Comparison of ENCODE assay signal across 7 mouse cellular contexts in the genomic region with DNA sequence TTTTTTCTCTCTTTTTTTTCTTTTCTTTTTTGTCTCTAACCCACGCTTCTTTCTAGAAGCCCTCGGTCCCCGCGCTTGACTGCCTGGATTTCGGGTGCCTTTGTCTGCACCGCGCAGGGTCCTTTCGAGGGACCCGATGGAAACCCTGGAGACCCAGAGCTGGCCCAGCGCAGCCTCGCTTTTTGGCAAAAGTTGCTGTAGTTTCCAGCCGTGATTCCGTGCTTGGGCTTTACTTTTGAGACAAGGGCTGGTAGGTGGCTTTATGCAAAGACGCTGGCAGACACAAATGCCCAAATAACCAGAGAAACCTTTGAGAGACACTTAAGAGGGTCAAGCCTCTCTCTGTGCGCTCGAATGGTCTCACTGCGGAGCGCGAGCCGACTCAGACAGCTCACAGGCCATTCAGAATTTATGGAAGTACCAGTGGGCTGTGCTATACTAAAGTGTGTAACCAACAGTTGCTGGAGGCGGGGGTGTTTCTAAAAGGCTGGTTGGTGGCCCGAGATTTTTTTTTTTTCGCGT. TPM values are rescaled to one million over a fixed set of nuclear protein-coding genes. Genes with fewer than 3 reads are reported as not detected.
DNase-seq lines count a peak whose midpoint lies in the region; ATAC-seq and TF ChIP-seq lines count a peak whose summit lies in the region.

No protein-coding gene starts in this region.

- H3K9ac ChIP-seq in forebrain, embryonic 14.5 days (ENCODE audit: low read length), result peak overlapping the region; percentile 44; the same call in 1 of the 2 replicates
- H3K9ac ChIP-seq in liver, embryonic 13.5 days, result no peak overlapping the region
- peak overlapping the region; percentile 31; the same call in 1 of the 2 replicates for H3K9ac ChIP-seq in stomach, embryonic 16.5 days (ENCODE audit: low read length)

- WGBS in forebrain, embryonic 14.5 days, result 10% methylated on average over 24 of the region's 24 CpGs
- WGBS in liver, embryonic 13.5 days (ENCODE audit: insufficient replicate concordance), result 12% methylated on average over 24 of the region's 24 CpGs
- 13% methylated on average over 24 of the region's 24 CpGs for WGBS in stomach, embryonic 16.5 days

- peak overlapping the region; percentile 18; the same call in 1 of the 2 replicates for H3K4me3 ChIP-seq in testis, adult 2 months (ENCODE audit: control insufficient read depth, low read depth, low read length)
- H3K4me3 ChIP-seq in forebrain, embryonic 14.5 days (ENCODE audit: low read depth, low read length), result peak overlapping the region; percentile 40
- H3K4me3 ChIP-seq in liver, embryonic 13.5 days (replicated peaks), result peak overlapping the region; percentile 49
- peak overlapping the region; percentile 56 for H3K4me3 ChIP-seq in stomach, embryonic 16.5 days (replicated peaks; ENCODE audit: low read length)

- no peaks in the 10 kb centered on the region for H3K36me3 ChIP-seq in testis, adult 2 months (ENCODE audit: control insufficient read depth, insufficient read depth, low read length)
- no peaks in the 10 kb centered on the region for H3K36me3 ChIP-seq in forebrain, embryonic 14.5 days (ENCODE audit: control insufficient read depth, insufficient read depth, low read length)
- H3K36me3 ChIP-seq in liver, embryonic 13.5 days, result no peaks in the 10 kb centered on the region
- no peaks in the 10 kb centered on the region for H3K36me3 ChIP-seq in stomach, embryonic 16.5 days (ENCODE audit: control insufficient read depth, insufficient read depth, low read length)

- peaks cover 22% of the 10 kb centered on the region for H3K4me1 ChIP-seq in testis, adult 2 months (ENCODE audit: control insufficient read depth, insufficient read depth, low read length)
- peaks cover 8% of the 10 kb centered on the region; the same call in 1 of the 2 replicates for H3K4me1 ChIP-seq in forebrain, embryonic 14.5 days (ENCODE audit: control insufficient read depth, insufficient read depth, low read length)
- peaks cover 21% of the 10 kb centered on the region for H3K4me1 ChIP-seq in liver, embryonic 13.5 days (replicated peaks)
- H3K4me1 ChIP-seq in stomach, embryonic 16.5 days (ENCODE audit: control insufficient read depth, insufficient read depth, low read length), result peaks cover 18% of the 10 kb centered on the region

- no peak for TF ChIP-seq POLR2A in testis, adult 2 months (IDR thresholded peaks at IDR 0.05; ENCODE audit: control insufficient read depth, low read depth, low read length)

- TF ChIP-seq CTCF in testis, adult 2 months (IDR thresholded peaks at IDR 0.05; ENCODE audit: control insufficient read depth, insufficient read depth, insufficient replicate concordance, low read depth, low read length), result no peak

- no peaks in the 10 kb centered on the region for H3K9me3 ChIP-seq in forebrain, embryonic 14.5 days (replicated peaks; ENCODE audit: control insufficient read depth, low read length)
- H3K9me3 ChIP-seq in liver, embryonic 13.5 days (replicated peaks), result no peaks in the 10 kb centered on the region
- no peaks in the 10 kb centered on the region for H3K9me3 ChIP-seq in stomach, embryonic 16.5 days (replicated peaks; ENCODE audit: control insufficient read depth, low read length)

- H3K27me3 ChIP-seq in testis, adult 2 months (ENCODE audit: control insufficient read depth, insufficient read depth, low read length), result 0 out of 2 replicates have a peak, but pooled peaks cover 2% of the 10 kb centered on the region
- peaks cover 48% of the 10 kb centered on the region for H3K27me3 ChIP-seq in forebrain, embryonic 14.5 days (replicated peaks; ENCODE audit: control insufficient read depth, insufficient read depth, low read length)
- peaks cover 75% of the 10 kb centered on the region for H3K27me3 ChIP-seq in liver, embryonic 13.5 days
- H3K27me3 ChIP-seq in stomach, embryonic 16.5 days (ENCODE audit: control insufficient read depth, insufficient read depth, low read length), result peaks cover 33% of the 10 kb centered on the region

- no peak for DNase-seq in testis, postnatal 10 days (ENCODE audit: low spot score)
- DNase-seq in forebrain, embryonic 14.5 days (ENCODE audit: low spot score), result peak; percentile 15
- DNase-seq in liver, embryonic 13.5 days, result no peak
- DNase-seq in cerebellum, adult 8-10 months, result no peak
- no peak for DNase-seq in ovary, postnatal 10 days (ENCODE audit: low spot score)

- peak overlapping the region; percentile 73 for H3K4me2 ChIP-seq in forebrain, embryonic 14.5 days (ENCODE audit: low read length)
- peak overlapping the region; percentile 70 for H3K4me2 ChIP-seq in liver, embryonic 13.5 days
- H3K4me2 ChIP-seq in stomach, embryonic 16.5 days (ENCODE audit: low read depth, low read length), result peak overlapping the region; percentile 94

- H3K27ac ChIP-seq in testis, adult 2 months (ENCODE audit: control insufficient read depth, insufficient read depth, low read depth, low read length), result no peak overlapping the region
- no peak overlapping the region for H3K27ac ChIP-seq in forebrain, embryonic 14.5 days (ENCODE audit: low read depth, low read length)
- H3K27ac ChIP-seq in liver, embryonic 13.5 days, result no peak overlapping the region
- no peak overlapping the region for H3K27ac ChIP-seq in stomach, embryonic 16.5 days (ENCODE audit: low read length)

- ATAC-seq in forebrain, embryonic 14.5 days, result no peak
- ATAC-seq in liver, embryonic 13.5 days (ENCODE audit: low read depth), result no peak
- no peak for ATAC-seq in stomach, embryonic 16.5 days (ENCODE audit: insufficient read depth, low FRiP score)

RNA-seq across cellular contexts. Expression of a gene that starts 0.4 kb away (rescaled TPM):
- polyA plus RNA-seq in testis, adult 2 months (2012; rRNA removed), result 1.0 and 1.7 TPM in 2 replicates
- 0.10 and 0.46 TPM in 2 replicates for polyA plus RNA-seq in forebrain, embryonic 14.5 days (2014; fragmentation: Nextera tagmentation; extraction: Ambion mirVana)
- polyA plus RNA-seq in liver, embryonic 13.5 days (2015; fragmentation: Nextera tagmentation; extraction: Ambion mirVana), result 2.1 and 2.4 TPM in 2 replicates
- polyA plus RNA-seq in stomach, embryonic 16.5 days (2015; fragmentation: Nextera tagmentation; extraction: Ambion mirVana), result 2.3 and 3.0 TPM in 2 replicates
